Mouse (Mus musculus): Measurements from ENCODE around the gene Dnajc16. TPM values are rescaled to one million over a fixed set of nuclear protein-coding genes. Genes with fewer than 3 reads are reported as not detected.
A peak's percentile ranks its signal among the peaks of the same experiment; 100 is the strongest.

Dnajc16 gene
- 2.5 and 2.9 TPM in 2 replicates for polyA plus RNA-seq (2015; fragmentation: Nextera tagmentation; extraction: Ambion mirVana)

GRCm38 (mm10) chr4:141790524-141790990 lies at the start of gene Dnajc16:
TSS of gene Dnajc16 (minus strand) at chr4:141790931.
- peak; percentile 100 for DNase-seq (ENCODE audit: low spot score)

- no peak for DNase-seq (ENCODE audit: low spot score)
Observed at GRCm38 (mm10) chr4:141834536-141835095, 43.9 kb upstream of the Dnajc16 start.

- no peak for DNase-seq (ENCODE audit: low spot score)
Observed at GRCm38 (mm10) chr4:141833911-141834310, 43.2 kb upstream of the Dnajc16 start.

- no peak for DNase-seq (ENCODE audit: low spot score)
Observed at GRCm38 (mm10) chr4:141831361-141831760, 40.6 kb upstream of the Dnajc16 start.

- no peak for DNase-seq (ENCODE audit: low spot score)
Observed at GRCm38 (mm10) chr4:141830381-141830780, 39.6 kb upstream of the Dnajc16 start.

GRCm38 (mm10) chr4:141828177-141828576 lies 37.4 kb upstream of the Dnajc16 start:
- DNase-seq (ENCODE audit: low spot score), result no peak

GRCm38 (mm10) chr4:141827401-141827800 lies 36.7 kb upstream of the Dnajc16 start:
- DNase-seq (ENCODE audit: low spot score), result no peak

GRCm38 (mm10) chr4:141826060-141826459 lies 35.3 kb upstream of the Dnajc16 start, which contains the start of gene Cela2a:
TSS of gene Cela2a (minus strand) at chr4:141826160.
- no peak for DNase-seq (ENCODE audit: low spot score)

GRCm38 (mm10) chr4:141822979-141823378 lies 32.2 kb upstream of the Dnajc16 start:
- peak; percentile 20 for DNase-seq (ENCODE audit: low spot score)

GRCm38 (mm10) chr4:141822089-141822488 lies 31.4 kb upstream of the Dnajc16 start:
- DNase-seq (ENCODE audit: low spot score), result no peak

GRCm38 (mm10) chr4:141821178-141821577 lies 30.4 kb upstream of the Dnajc16 start:
- no peak for DNase-seq (ENCODE audit: low spot score)

- DNase-seq (ENCODE audit: low spot score), result no peak
Observed at GRCm38 (mm10) chr4:141819316-141819715, 28.6 kb upstream of the Dnajc16 start.

- DNase-seq (ENCODE audit: low spot score), result no peak
Observed at GRCm38 (mm10) chr4:141818861-141819260, 28.1 kb upstream of the Dnajc16 start.

- DNase-seq (ENCODE audit: low spot score), result no peak
Observed at GRCm38 (mm10) chr4:141817706-141818105, 27.0 kb upstream of the Dnajc16 start.

- no peak for DNase-seq (ENCODE audit: low spot score)
Observed at GRCm38 (mm10) chr4:141816776-141817655, 26.3 kb upstream of the Dnajc16 start.

- DNase-seq (ENCODE audit: low spot score), result no peak
Observed at GRCm38 (mm10) chr4:141816267-141816666, 25.5 kb upstream of the Dnajc16 start.

- no peak for DNase-seq (ENCODE audit: low spot score)
Observed at GRCm38 (mm10) chr4:141811375-141811774, 20.6 kb upstream of the Dnajc16 start.

- DNase-seq (ENCODE audit: low spot score), result no peak
Observed at GRCm38 (mm10) chr4:141810975-141811374, 20.2 kb upstream of the Dnajc16 start.

GRCm38 (mm10) chr4:141809850-141810464 lies 19.2 kb upstream of the Dnajc16 start:
- DNase-seq (ENCODE audit: low spot score), result peak; percentile 65

GRCm38 (mm10) chr4:141805886-141806285 lies 15.2 kb upstream of the Dnajc16 start:
- DNase-seq (ENCODE audit: low spot score), result no peak

- no peak for DNase-seq (ENCODE audit: low spot score)
Observed at GRCm38 (mm10) chr4:141804105-141804504, 13.4 kb upstream of the Dnajc16 start.

GRCm38 (mm10) chr4:141797545-141797944 lies 6.8 kb upstream of the Dnajc16 start:
- no peak for DNase-seq (ENCODE audit: low spot score)
